Mouse (Mus musculus) G1E (cell line): ENCODE data around the gene Prl2b1.

Experiments used
- CTCF ChIP-seq: IDR thresholded peaks from 2 replicates; pipeline ENCODE4 v1.5.1; 2012; ENCODE audit warnings: low read depth, low read length, inconsistent platforms, mixed read lengths
- GATA1 ChIP-seq: IDR thresholded peaks from 2 replicates; pipeline ENCODE4 v1.6.1; 2012; ENCODE audit warnings: borderline replicate concordance, low read length, inconsistent platforms, mixed read lengths
- GATA2 ChIP-seq: IDR thresholded peaks from 2 replicates; pipeline ENCODE4 v1.6.1; 2012; ENCODE audit warnings: low read depth, low read length, inconsistent platforms, borderline replicate concordance
- POLR2AphosphoS5 ChIP-seq: IDR thresholded peaks from 2 replicates; pipeline ENCODE4 v1.6.1; 2012; ENCODE audit warnings: low read depth, low read length, inconsistent platforms; ENCODE audit not compliant: insufficient replicate concordance
- TAL1 ChIP-seq: conservative IDR thresholded peaks from 2 replicates; pipeline ENCODE4 v1.6.1; 2012; ENCODE audit warnings: low read depth, low read length, inconsistent platforms, mixed read lengths

GRCm38 (mm10) chr13:27345373-27345772 is 45.3 kb downstream of the Prl2b1 start, which contains the start of gene Prl8a2:
- TF ChIP-seq POLR2AphosphoS5 (no peak), CTCF (no peak), TAL1 (no peak), GATA1 (no peak), GATA2 (no peak)
